Mouse (Mus musculus) spleen, adult 2 months (tissue): Measurements from ENCODE around the gene Hbq1a. TPM values are rescaled to one million over a fixed set of nuclear protein-coding genes. Genes with fewer than 3 reads are reported as not detected.
A peak's percentile ranks its signal among the peaks of the same experiment; 100 is the strongest.

ENCODE experiments used
- DNase-seq, 2 experiments: peaks; one replicate each; pipeline versions ENCODE4 v3.0.0 to v3.0.0-alpha.2; 2012 to 2021; ENCODE audit warnings: low spot score in 2 of 2, low read depth in 1 of 2
- H3K27ac ChIP-seq: fragments of 200-500 bp; 2 replicates; pipeline ENCODE4 v1.5.1; 2012; ENCODE audit warnings: low read length, inconsistent platforms; ENCODE audit not compliant: insufficient read depth
- H3K27me3 ChIP-seq: fragments of 200-500 bp; 2 replicates; pipeline ENCODE4 v1.6.1; 2012; ENCODE audit warnings: mild to moderate bottlenecking, moderate library complexity, low read length, inconsistent platforms; ENCODE audit not compliant: control insufficient read depth, insufficient read depth
- H3K36me3 ChIP-seq: fragments of 200-500 bp; 2 replicates; pipeline ENCODE4 v1.6.1; 2012; ENCODE audit warnings: mild to moderate bottlenecking, low read length, inconsistent platforms; ENCODE audit not compliant: control insufficient read depth, insufficient read depth
- H3K4me1 ChIP-seq: fragments of 200-500 bp; 2 replicates; pipeline ENCODE4 v1.6.1; 2011; ENCODE audit warnings: inconsistent platforms; ENCODE audit not compliant: control insufficient read depth, insufficient read depth, insufficient read length
- H3K4me3 ChIP-seq: fragments of 200-500 bp; 2 replicates; pipeline ENCODE4 v1.5.1; 2011; ENCODE audit warnings: mild to moderate bottlenecking, inconsistent platforms; ENCODE audit not compliant: insufficient read depth, insufficient read length; ENCODE audit errors: extremely low read depth
- CTCF ChIP-seq: fragments of 200-500 bp; IDR thresholded peaks from 2 replicates; pipeline ENCODE4 v1.5.1; 2011; ENCODE audit warnings: mild to moderate bottlenecking, inconsistent platforms; ENCODE audit not compliant: insufficient read depth, insufficient read length, insufficient replicate concordance; ENCODE audit errors: extremely low read depth
- POLR2A ChIP-seq: fragments of 200-500 bp; IDR thresholded peaks from 2 replicates; pipeline ENCODE4 v1.6.1; 2011; ENCODE audit warnings: low read depth, low read length, inconsistent platforms
- WGBS: fragments of 180-500 bp; shearing (Covaris S2); methylation state at CpG from one replicate; pipeline ENCODE4 v1.1.7; 2018; 5-methylcytosine and 5-hydroxymethylcytosine counted together
- polyA plus RNA-seq: library from polyadenylated mRNA; depleted of rRNA; stranded (reverse); fragments of >200 nt; gene quantifications from 2 replicates; pipeline ENCODE4 v1.2.3, GENCODE M21; 2012

Hbq1a gene
- polyA plus RNA-seq, 1 experiment = 12.1 TPM

GRCm38 (mm10) chr11:32265117-32265738 is 34.6 kb upstream of the Hbq1a start:
- 0 out of 2 replicates have a peak, but pooled peaks cover 2% of the 10 kb centered on the region for H3K4me1 ChIP-seq
- TF ChIP-seq POLR2A = no peak
- TF ChIP-seq CTCF = no peak
- H3K27me3 ChIP-seq = no peaks in the 10 kb centered on the region
- peaks cover 10% of the 10 kb centered on the region for H3K36me3 ChIP-seq
- no peak overlapping the region for H3K27ac ChIP-seq
- WGBS = 71% methylated on average over 3 of the region's 3 CpGs
- no peak for DNase-seq
- no peak overlapping the region for H3K4me3 ChIP-seq

- peaks cover 5% of the 10 kb centered on the region for H3K36me3 ChIP-seq
- TF ChIP-seq POLR2A (no peak), CTCF (no peak)
- H3K27me3 ChIP-seq = no peaks in the 10 kb centered on the region
- DNase-seq = no peak
- no peak overlapping the region for H3K4me3 ChIP-seq
- peak overlapping the region; percentile 23; the same call in 1 of the 2 replicates for H3K27ac ChIP-seq
- H3K4me1 ChIP-seq = 0 out of 2 replicates have a peak, but pooled peaks cover 2% of the 10 kb centered on the region
- WGBS = 92% methylated on average over 6 of the region's 6 CpGs
These were observed 33.7 kb upstream of the Hbq1a start for GRCm38 (mm10) chr11:32266194-32266593.

DNA sequence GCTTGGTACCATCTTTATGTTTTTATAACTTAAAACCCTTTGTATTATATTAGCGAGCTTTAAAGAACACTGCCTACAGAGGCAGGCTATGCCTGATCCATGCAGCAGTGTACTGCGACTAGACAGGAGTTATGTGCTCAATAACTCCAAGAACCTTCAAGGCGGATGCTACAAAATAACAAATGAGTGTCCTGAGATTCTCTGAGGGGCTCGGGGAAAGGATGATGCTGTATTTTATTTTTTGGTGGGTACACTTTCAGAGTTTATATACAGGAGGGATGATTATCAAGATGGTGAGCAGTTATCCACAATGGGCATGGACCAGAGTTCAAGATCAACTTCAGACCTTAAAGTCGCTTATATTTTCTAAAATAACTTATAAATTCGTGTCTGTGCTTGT is 33.1 kb upstream of the Hbq1a start:
- Histone ChIP-seq H3K4me1 (0 out of 2 replicates have a peak, but pooled peaks cover 2% of the 10 kb centered on the region), H3K36me3 (peaks cover 2% of the 10 kb centered on the region), H3K27me3 (no peaks in the 10 kb centered on the region), H3K4me3 (peak overlapping the region; percentile 73), H3K27ac (peak overlapping the region; percentile 81; the same call in 1 of the 2 replicates)
- 29% methylated on average over 6 of the region's 6 CpGs for WGBS
- TF ChIP-seq CTCF (no peak), POLR2A (no peak)
- no peak for DNase-seq

- 0 out of 2 replicates have a peak, but pooled peaks cover 2% of the 10 kb centered on the region for H3K4me1 ChIP-seq
- TF ChIP-seq CTCF (no peak), POLR2A (peak; percentile 85)
- H3K27ac ChIP-seq = peak within 1 kb of the TSS; percentile 81
- peak within 1 kb of the TSS; percentile 73 for H3K4me3 ChIP-seq
- WGBS = under 1% methylated on average over 54 of the region's 54 CpGs
- DNase-seq = peak; percentile 84 to 95
- H3K36me3 ChIP-seq = no peaks in the 10 kb centered on the region
- no peaks in the 10 kb centered on the region for H3K27me3 ChIP-seq
These were observed 32.5 kb upstream of the Hbq1a start, which contains the start of gene Nprl3 for GRCm38 (mm10) chr11:32267188-32267884. Nprl3 (minus strand) TSS chr11:32267707.

DNA sequence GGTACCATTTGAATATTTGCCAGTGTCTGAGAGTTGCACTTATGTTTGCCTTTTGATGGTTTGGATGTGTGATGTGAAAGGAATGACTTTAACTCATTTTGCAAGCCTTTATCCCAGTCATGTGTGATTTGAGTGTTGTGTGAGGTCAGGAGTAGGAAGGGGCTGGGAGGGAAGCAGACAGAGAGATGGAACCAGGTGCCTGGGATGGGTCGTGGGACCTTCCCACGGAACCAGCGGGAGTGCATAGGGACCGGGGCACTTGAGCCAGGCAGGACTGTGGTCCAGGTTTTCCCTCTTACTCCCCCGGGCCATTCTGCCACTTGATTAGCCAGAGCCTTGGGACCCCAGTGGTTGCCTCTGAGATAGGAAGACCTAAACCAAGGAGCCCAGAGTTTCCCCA is 31.9 kb upstream of the Hbq1a start:
- Histone ChIP-seq H3K36me3 (no peaks in the 10 kb centered on the region), H3K27me3 (no peaks in the 10 kb centered on the region), H3K4me3 (no peak overlapping the region), H3K4me1 (0 out of 2 replicates have a peak, but pooled peaks cover 2% of the 10 kb centered on the region), H3K27ac (peak overlapping the region; percentile 81)
- TF ChIP-seq CTCF (no peak), POLR2A (no peak)
- 36% methylated on average over 5 of the region's 5 CpGs for WGBS
- DNase-seq = no peak

GRCm38 (mm10) chr11:32268952-32269351 is 30.9 kb upstream of the Hbq1a start:
- H3K36me3 ChIP-seq = no peaks in the 10 kb centered on the region
- 88% methylated on average over 5 of the region's 5 CpGs for WGBS
- no peak overlapping the region for H3K4me3 ChIP-seq
- TF ChIP-seq CTCF (no peak), POLR2A (no peak)
- no peaks in the 10 kb centered on the region for H3K27me3 ChIP-seq
- no peak for DNase-seq
- no peak overlapping the region for H3K27ac ChIP-seq
- H3K4me1 ChIP-seq = 0 out of 2 replicates have a peak, but pooled peaks cover 2% of the 10 kb centered on the region

DNA sequence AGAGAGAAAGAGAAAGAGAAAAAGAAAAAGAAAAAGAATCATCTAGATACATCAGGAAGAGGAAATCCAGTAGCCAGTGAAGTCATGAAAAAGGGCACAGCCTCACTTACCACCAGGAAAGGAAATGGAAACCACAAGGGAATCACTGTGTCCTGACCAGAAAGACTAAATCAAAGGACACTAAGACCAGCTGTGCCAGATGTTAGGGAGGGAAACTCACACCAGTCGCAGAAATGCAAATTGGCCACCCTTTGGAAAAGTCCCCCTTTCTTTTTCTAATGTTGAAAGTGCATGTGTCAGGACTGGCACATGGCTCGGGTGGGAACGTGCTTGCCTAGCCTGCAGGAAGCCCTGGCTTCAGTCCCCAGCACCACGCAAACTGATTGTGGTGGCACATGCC is 28.7 kb upstream of the Hbq1a start:
- H3K4me1 ChIP-seq = 0 out of 2 replicates have a peak, but pooled peaks cover 2% of the 10 kb centered on the region
- no peak overlapping the region for H3K27ac ChIP-seq
- DNase-seq = no peak
- H3K27me3 ChIP-seq = no peaks in the 10 kb centered on the region
- no peak for TF ChIP-seq CTCF
- WGBS = 17% methylated on average over 4 of the region's 4 CpGs
- no peak overlapping the region for H3K4me3 ChIP-seq
- no peaks in the 10 kb centered on the region for H3K36me3 ChIP-seq
